Mouse (Mus musculus) forebrain, embryonic 11.5 days (tissue): ENCODE data around the gene Slc8a3. TPM values are rescaled to one million over a fixed set of nuclear protein-coding genes. Genes with fewer than 3 reads are reported as not detected.
A peak's percentile ranks its signal among the peaks of the same experiment; 100 is the strongest.

Experiments
- ATAC-seq: fragments of 200-750 bp; cut with Nextera tagmentation; replicated peaks from 2 replicates; pipeline ENCODE4 v1.8.0; 2017; ENCODE audit warnings: moderate TSS enrichment; ENCODE audit not compliant: low FRiP score
- DNase-seq: peaks from one replicate; pipeline ENCODE4 v3.0.0-alpha.2; 2017; ENCODE audit warnings: low spot score
- H3K27ac ChIP-seq: fragments of 300-500 bp; sonication (generic); 2 replicates; pipeline ENCODE4 v1.5.1; 2014; ENCODE audit warnings: low read depth, low read length
- H3K27me3 ChIP-seq: fragments of 300-500 bp; sonication (generic); 2 replicates; pipeline ENCODE4 v1.6.1; 2014; ENCODE audit warnings: mild to moderate bottlenecking, low read length, mixed read lengths; ENCODE audit not compliant: control insufficient read depth, insufficient read depth
- H3K36me3 ChIP-seq: fragments of 300-500 bp; sonication (generic); 2 replicates; pipeline ENCODE4 v1.6.1; 2014; ENCODE audit warnings: mild to moderate bottlenecking, low read length, moderate library complexity, mixed read lengths; ENCODE audit not compliant: control insufficient read depth, insufficient read depth
- H3K4me1 ChIP-seq: fragments of 300-500 bp; sonication (generic); replicated peaks from 2 replicates; pipeline ENCODE4 v1.6.1; 2014; ENCODE audit warnings: low read length, mixed read lengths; ENCODE audit not compliant: control insufficient read depth, insufficient read depth
- H3K4me2 ChIP-seq: fragments of 300-500 bp; sonication (generic); 2 replicates; pipeline ENCODE4 v1.6.1; 2014; ENCODE audit warnings: low read depth, mild to moderate bottlenecking, low read length, moderate library complexity, mixed read lengths; ENCODE audit not compliant: severe bottlenecking
- H3K4me3 ChIP-seq: fragments of 300-500 bp; sonication (generic); 2 replicates; pipeline ENCODE4 v1.5.1; 2014; ENCODE audit warnings: low read depth, low read length
- H3K9ac ChIP-seq: fragments of 300-500 bp; sonication (generic); 2 replicates; pipeline ENCODE4 v1.6.1; 2014; ENCODE audit warnings: low read length
- H3K9me3 ChIP-seq: fragments of 300-500 bp; sonication (generic); 2 replicates; pipeline ENCODE4 v1.6.1; 2016; ENCODE audit warnings: low read length, mixed read lengths; ENCODE audit not compliant: control insufficient read depth
- WGBS: fragments of 180-500 bp; shearing (Covaris S2); extraction: QIAGEN DNeasy Blood & Tissue Kit; methylation state at CpG from one replicate; pipeline ENCODE4 v1.1.7; 2014; 5-methylcytosine and 5-hydroxymethylcytosine counted together
- microRNA-seq: library from miRNA; unstranded; fragments of <30 nt; microRNA quantifications from one replicate; pipeline ENCODE4, GENCODE M21; 2016; ENCODE audit not compliant: insufficient number of aligned reads
- polyA plus RNA-seq: library from polyadenylated mRNA; unstranded; fragments of >200 nt; fragmentation: Nextera tagmentation; extraction: Ambion mirVana; gene quantifications from 2 replicates; pipeline ENCODE4 v1.2.1, GENCODE M21; 2014

Slc8a3 gene
- polyA plus RNA-seq, 1 experiment from 2014 or later, result 0.72 TPM

DNA sequence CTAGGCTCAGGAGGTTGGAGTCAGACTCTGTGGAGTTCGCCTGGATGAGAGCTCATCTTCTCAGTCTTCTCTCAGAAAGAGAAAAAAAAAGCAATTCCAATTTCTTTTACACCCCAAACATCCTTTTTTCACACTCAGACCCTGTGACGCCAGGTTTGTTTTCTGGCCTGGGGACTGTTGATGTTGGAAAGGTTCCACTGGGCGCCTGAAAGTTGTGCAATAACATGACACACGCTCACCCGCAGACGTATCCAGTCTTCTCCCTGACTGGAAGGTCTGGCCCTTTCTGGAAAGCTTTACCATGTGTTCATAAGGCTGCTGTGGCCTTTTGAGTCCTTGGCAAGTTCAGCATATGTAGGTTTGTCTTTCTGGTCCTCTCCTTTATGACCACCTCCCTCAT, 177.3 kb downstream of the Slc8a3 start:
- Histone ChIP-seq H3K9ac (no peak overlapping the region), H3K36me3 (no peaks in the 10 kb centered on the region), H3K27ac (no peak overlapping the region), H3K9me3 (no peaks in the 10 kb centered on the region), H3K4me2 (no peak overlapping the region), H3K27me3 (no peaks in the 10 kb centered on the region), H3K4me3 (no peak overlapping the region), H3K4me1 (no peaks in the 10 kb centered on the region)
- DNase-seq (no peak), ATAC-seq (no peak)
- WGBS, result 92% methylated on average over 6 of the region's 6 CpGs

GRCm38 (mm10) chr12:81152082-81152481, 180.9 kb downstream of the Slc8a3 start:
- no peak overlapping the region for H3K4me3 ChIP-seq
- H3K27me3 ChIP-seq, result no peaks in the 10 kb centered on the region
- no peak for ATAC-seq
- no peak overlapping the region for H3K9ac ChIP-seq
- DNase-seq, result no peak
- no peaks in the 10 kb centered on the region for H3K4me1 ChIP-seq
- no peak overlapping the region for H3K27ac ChIP-seq
- 81% methylated on average over 2 of the region's 2 CpGs for WGBS
- no peak overlapping the region for H3K4me2 ChIP-seq
- no peaks in the 10 kb centered on the region for H3K36me3 ChIP-seq
- H3K9me3 ChIP-seq, result no peaks in the 10 kb centered on the region

DNA sequence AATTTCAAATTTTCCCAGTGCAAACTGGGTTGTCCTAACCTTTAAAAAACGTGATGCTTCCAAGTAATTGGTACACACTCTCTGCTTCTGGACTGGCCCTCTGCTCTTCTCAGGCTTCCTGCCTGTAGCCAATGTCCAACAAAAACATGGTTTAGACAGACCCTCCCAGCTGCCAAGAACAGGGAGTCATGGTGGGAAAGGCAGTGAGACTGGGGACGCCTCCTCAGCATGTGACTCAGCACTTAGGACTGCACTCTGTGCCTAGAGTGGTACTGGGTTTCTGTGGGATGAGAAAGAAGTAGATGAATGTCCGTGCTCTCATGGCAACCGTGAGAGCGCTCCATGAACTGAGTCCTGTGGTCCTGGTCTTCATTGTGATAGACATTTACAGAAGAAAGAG, 182.1 kb downstream of the Slc8a3 start:
- Histone ChIP-seq H3K4me3 (no peak overlapping the region), H3K27ac (no peak overlapping the region), H3K4me2 (no peak overlapping the region), H3K9ac (no peak overlapping the region), H3K4me1 (peaks cover 4% of the 10 kb centered on the region; the same call in 1 of the 2 replicates), H3K36me3 (no peaks in the 10 kb centered on the region), H3K27me3 (no peaks in the 10 kb centered on the region), H3K9me3 (no peaks in the 10 kb centered on the region)
- 84% methylated on average over 5 of the region's 5 CpGs for WGBS
- no peak for DNase-seq
- no peak for ATAC-seq

DNA sequence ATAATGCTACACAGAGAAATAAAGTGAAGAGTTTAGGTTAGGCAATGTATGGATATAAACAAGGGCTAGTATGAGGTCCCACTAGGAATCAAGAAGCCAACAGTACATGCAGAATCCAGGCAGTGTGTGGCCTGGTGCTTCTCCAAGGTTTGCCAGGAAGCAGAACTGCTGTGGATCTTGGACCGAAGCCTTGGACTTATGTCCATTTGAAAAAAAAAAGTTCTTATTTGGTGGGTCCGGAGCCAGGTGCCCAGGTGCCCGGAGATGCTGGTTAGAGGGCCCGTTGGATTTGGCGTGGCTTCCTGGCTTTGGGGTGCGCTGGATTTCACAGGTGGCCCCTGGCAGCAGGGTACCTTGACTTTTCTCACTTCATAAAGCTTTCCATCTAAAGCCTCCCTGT, 185.0 kb downstream of the Slc8a3 start:
- H3K27me3 ChIP-seq, result no peaks in the 10 kb centered on the region
- 98% methylated on average over 6 of the region's 6 CpGs for WGBS
- H3K36me3 ChIP-seq, result no peaks in the 10 kb centered on the region
- H3K4me1 ChIP-seq, result peaks cover 4% of the 10 kb centered on the region; the same call in 1 of the 2 replicates
- H3K9ac ChIP-seq, result no peak overlapping the region
- no peak for DNase-seq
- no peak overlapping the region for H3K27ac ChIP-seq
- no peak overlapping the region for H3K4me2 ChIP-seq
- no peak for ATAC-seq
- no peak overlapping the region for H3K4me3 ChIP-seq
- no peaks in the 10 kb centered on the region for H3K9me3 ChIP-seq

Small RNA genes within 50 kb of the gene (microRNA-seq; reads per million reads assigned to microRNA genes)
- gene Mir3067, result 11.8 reads per million, percentile 6 among the genes with 10 or more reads in this experiment

Other genes starting within 250 kb of the Slc8a3 start
- gene Gm4787, start 46.3 kb upstream of the Slc8a3 start, polyA plus RNA-seq, result 0.09 and 0.23 TPM in 2 replicates
- gene Adam4, start 88.8 kb upstream of the Slc8a3 start, polyA plus RNA-seq, result 0.71 and 0.75 TPM in 2 replicates
- 112 and 121 TPM in 2 replicates for gene Cox16, start 151.9 kb upstream of the Slc8a3 start, polyA plus RNA-seq
- 25.1 and 28.0 TPM in 2 replicates for gene Gm20498, start 199.7 kb upstream of the Slc8a3 start, polyA plus RNA-seq
- 30.9 and 34.9 TPM in 2 replicates for gene Synj2bp, start 199.7 kb upstream of the Slc8a3 start, polyA plus RNA-seq
- 0.17 and 0.81 TPM in 2 replicates for gene Adam21, start 235.3 kb upstream of the Slc8a3 start, polyA plus RNA-seq